Mouse (Mus musculus) layer of hippocampus, adult 8-10 months (tissue): Measurements from ENCODE around the gene Alcam. TPM values are rescaled to one million over a fixed set of nuclear protein-coding genes. Genes with fewer than 3 reads are reported as not detected.
A peak's percentile ranks its signal among the peaks of the same experiment; 100 is the strongest.

Experiments
- DNase-seq, 2 experiments: peaks; one replicate each; pipeline ENCODE4 v3.0.0; 2022; ENCODE audit warnings: low spot score in 2 of 2
- total RNA-seq, 4 experiments: library from RNA; stranded (reverse); gene quantifications; 2 replicates each; pipeline ENCODE4 v1.2.4; 2022

The Alcam gene
- 100 to 1,000 TPM; 113 to 136 (median 125) TPM for total RNA-seq

GRCm38 (mm10) chr16:52453971-52454514 lies at the start of gene Alcam:
TSS of gene Alcam (minus strand) at chr16:52454074.
- peak; percentile 13 to 48 for DNase-seq

GRCm38 (mm10) chr16:52498757-52499335 lies 45.0 kb upstream of the Alcam start:
- no peak for DNase-seq

GRCm38 (mm10) chr16:52490542-52490941 lies 36.7 kb upstream of the Alcam start:
- no peak for DNase-seq

GRCm38 (mm10) chr16:52474235-52474634 lies 20.4 kb upstream of the Alcam start:
- DNase-seq = no peak

- no peak for DNase-seq
Measured at GRCm38 (mm10) chr16:52473089-52473488, 19.2 kb upstream of the Alcam start.

- no peak for DNase-seq
Measured at GRCm38 (mm10) chr16:52472635-52473034, 18.8 kb upstream of the Alcam start.

- DNase-seq = no peak
Measured at GRCm38 (mm10) chr16:52472059-52472458, 18.2 kb upstream of the Alcam start.

- DNase-seq = no peak
Measured at GRCm38 (mm10) chr16:52470881-52471280, 17.0 kb upstream of the Alcam start.

- no peak for DNase-seq
Measured at GRCm38 (mm10) chr16:52470226-52470625, 16.4 kb upstream of the Alcam start.

- DNase-seq = no peak
Measured at GRCm38 (mm10) chr16:52468426-52468825, 14.6 kb upstream of the Alcam start.

- no peak for DNase-seq
Measured at GRCm38 (mm10) chr16:52466770-52467169, 12.9 kb upstream of the Alcam start.

- no peak for DNase-seq
Measured at GRCm38 (mm10) chr16:52464597-52464996, 10.7 kb upstream of the Alcam start.

GRCm38 (mm10) chr16:52452862-52453715 lies 785 bp downstream of the Alcam start:
- DNase-seq = peak; percentile 97

GRCm38 (mm10) chr16:52452477-52452831 lies 1.4 kb downstream of the Alcam start:
- DNase-seq = no peak

- no peak for DNase-seq
Measured at GRCm38 (mm10) chr16:52451786-52452476, 1.9 kb downstream of the Alcam start.

- no peak for DNase-seq
Measured at GRCm38 (mm10) chr16:52451101-52451785, 2.6 kb downstream of the Alcam start.

- peak; percentile 59 to 60 for DNase-seq
Measured at GRCm38 (mm10) chr16:52450245-52451100, 3.4 kb downstream of the Alcam start.

GRCm38 (mm10) chr16:52449889-52450244 lies 4.0 kb downstream of the Alcam start:
- DNase-seq = no peak

- DNase-seq = no peak
Measured at GRCm38 (mm10) chr16:52445984-52446383, 7.9 kb downstream of the Alcam start.
